Mouse (Mus musculus): ENCODE data around the gene B4galt2. TPM values are rescaled to one million over a fixed set of nuclear protein-coding genes. Genes with fewer than 3 reads are reported as not detected.
A peak's percentile ranks its signal among the peaks of the same experiment; 100 is the strongest.

Gene B4galt2
- total RNA-seq, 2 experiments from 2014 or later: 4.0 to 4.4 TPM

DNA sequence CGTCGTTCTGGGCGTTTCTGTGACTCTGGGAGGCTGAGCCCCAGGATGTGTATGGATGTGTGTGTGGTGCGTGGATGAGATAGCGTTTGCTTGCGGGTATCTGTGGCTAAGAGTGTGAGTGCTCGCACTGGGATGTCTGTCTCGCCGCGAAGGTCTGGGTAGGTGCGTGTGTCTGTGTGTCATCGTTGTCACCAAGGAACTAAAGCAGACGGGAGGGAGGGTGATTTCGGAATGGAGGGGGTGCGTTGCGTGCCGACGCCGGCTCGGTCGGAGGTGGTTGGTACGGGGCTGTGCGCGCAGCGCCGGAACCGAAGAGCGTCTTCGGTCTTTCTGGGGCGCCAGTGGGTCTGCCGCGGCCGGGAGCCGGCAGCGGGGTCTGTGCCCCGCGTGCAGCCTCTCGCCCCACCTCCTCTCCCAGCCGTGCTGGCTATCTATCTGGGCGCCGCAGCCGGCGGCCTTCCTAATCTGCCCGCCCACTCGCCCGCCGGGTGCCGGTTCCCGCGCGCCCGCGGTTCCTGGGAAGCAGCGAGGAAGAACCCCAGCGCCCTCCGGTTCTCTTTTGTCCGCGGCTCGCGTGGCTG lies 47.7 kb downstream of the B4galt2 start:
- peak in 1 of 2 experiments; percentile 35 for DNase-seq

- DNase-seq: peak; percentile 80 to 86
Measured at GRCm38 (mm10) chr4:117834845-117835530, 48.3 kb downstream of the B4galt2 start.

DNA sequence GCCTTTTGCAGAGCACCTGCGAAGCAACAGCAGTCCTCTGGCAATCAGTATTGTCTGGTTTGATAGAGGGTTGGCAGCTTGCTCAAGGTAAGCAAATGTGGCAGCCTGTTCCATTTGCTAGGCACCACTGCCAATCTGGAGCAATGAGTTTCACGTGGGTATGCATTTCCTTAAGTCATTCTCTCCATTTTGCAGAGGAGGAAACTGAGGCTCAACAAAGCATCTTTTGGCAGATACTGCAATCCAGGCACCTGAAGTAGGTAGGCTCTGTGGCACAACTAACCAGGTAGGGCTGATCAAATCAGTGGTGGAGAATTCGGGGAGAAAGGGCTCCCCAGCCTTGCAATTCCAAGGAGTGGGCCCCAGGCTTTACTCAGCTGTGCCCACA lies 48.8 kb downstream of the B4galt2 start, which contains the start of gene Slc6a9:
Gene Slc6a9, plus strand, starts transcription at position 50 of the 388 bp plus-strand sequence.
- no peak for DNase-seq

GRCm38 (mm10) chr4:117831920-117832691 lies 51.2 kb downstream of the B4galt2 start:
- DNase-seq: peak; percentile 51 to 64

DNA sequence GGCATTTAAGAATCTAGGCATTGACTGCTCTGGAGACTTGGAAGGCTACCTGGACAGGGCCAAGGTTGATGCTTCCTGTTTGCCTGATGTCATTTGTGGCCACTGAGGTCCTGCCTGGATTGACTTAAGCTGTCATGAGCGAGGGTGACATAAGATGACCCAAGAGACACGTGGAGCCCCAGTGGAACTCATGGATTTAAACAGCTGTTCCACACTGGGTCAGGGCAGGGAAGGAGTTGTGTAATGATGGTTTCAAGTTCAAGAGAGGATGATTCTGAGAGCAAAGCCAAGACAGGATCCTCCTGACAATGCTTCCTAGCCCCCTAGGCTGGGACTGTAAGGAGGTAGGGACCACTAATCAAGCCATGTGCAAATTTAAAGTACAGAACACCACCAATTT lies 51.8 kb downstream of the B4galt2 start:
- DNase-seq: peak; percentile 20 to 26

DNA sequence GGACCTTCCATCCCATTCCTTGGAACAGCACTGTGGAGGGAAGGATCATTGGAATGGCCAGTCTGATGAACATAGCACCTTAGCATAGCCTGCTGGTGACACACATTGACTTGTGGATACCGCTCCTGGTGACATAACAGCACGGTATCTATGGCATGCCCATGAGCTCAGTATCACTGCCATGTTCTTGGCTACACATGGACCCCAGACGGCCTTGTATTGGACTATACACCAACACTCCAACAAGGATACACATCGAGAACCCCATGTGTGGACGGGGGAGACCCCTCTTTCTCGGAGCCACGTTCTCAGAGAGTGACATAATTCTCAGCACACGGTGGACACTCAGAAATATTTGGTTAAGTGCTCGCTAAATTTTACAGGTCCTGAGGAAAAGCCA lies 52.5 kb downstream of the B4galt2 start:
- no peak for DNase-seq

DNA sequence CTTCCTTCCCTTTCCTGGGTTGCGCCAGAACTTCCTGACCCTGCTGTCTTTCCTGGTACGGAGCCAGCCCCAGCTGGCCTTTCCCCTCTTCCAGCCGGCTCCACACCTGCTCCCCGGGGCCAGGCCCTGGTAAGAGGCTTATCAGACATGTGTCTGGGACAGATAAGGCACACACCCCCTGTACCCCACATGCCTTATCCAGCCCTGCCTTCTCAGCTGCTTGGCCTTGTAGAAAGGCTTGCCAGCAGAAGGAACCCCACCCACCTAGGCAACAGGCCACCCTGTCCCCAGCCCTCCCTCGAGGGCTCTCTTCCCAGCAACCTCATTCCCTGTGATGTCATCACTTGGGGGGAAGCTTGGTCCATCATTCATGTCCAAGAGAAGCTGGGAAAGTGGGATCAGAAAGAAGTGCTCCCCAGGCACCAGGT lies 53.1 kb downstream of the B4galt2 start:
- peak; percentile 84 to 88 for DNase-seq

DNA sequence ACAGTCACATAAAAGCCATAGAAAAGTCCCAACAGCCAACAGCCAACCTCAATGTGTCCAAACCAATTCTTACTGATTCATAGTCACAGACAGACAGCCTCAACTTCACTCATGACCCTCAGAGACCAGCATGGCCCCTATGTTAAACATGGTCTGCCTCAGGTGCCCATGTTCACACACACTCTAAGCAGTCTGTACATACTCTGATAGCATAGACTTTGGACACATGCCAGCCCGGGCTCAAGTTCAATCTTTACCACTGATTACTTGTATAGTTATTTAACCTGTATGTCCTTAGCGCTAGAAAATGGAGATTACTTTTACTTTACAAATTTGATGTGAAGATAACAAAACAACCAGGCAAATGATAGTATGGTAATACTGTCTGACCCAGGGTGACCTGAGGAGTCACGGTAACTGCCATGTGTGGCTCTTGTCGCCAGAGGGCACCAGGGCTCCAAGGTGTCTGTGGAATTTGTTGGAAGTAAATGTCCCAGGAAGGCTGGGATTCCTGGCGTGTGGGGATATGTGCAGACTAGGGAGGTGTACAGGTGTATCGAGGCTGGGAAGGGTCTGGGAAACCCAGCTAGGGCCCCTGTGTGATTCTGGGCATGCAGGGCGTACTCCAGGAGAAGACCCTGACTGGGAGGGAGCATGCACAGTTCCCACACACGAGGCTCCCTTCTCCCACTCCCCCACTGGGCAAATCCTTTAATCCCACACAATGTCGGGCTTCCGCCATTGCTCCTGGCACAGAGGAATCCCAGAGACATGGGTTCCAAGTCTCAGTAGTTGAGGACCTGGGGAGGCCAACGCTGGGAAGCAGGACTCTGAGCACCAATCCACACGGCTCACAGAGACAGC lies 53.8 kb downstream of the B4galt2 start:
- DNase-seq: peak; percentile 70 to 89

DNA sequence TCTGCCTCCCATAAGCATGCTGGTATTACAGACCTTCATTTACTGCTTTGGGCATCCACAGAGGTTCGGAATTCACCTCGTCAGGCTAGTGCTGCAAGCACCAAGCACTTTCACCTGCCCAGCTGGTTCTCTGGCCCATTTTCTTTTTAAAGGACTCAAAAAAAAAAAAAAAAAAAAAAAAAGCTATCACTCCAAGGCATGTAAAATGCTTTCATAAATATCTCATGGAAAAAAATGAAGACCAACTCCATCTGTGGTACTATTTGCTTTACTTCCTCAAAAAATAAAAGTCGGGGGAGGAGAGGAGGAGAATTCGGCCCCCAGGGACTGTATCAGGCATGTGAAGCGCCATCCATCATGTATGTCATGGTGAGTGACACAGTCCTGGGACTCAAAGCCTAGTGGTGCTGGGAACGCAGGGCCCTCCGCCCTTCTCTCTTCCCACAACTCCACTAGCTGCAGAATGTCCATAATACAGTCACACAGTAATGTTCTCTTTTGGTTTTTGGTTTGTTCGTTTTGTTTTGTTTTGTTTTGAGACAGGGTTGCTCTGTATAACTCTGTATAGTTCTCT lies 54.6 kb downstream of the B4galt2 start:
- DNase-seq: no peak

Other genes with a start within 250 kb of the B4galt2 start
- gene Dmap1, start 201.2 kb downstream of the B4galt2 start, total RNA-seq (2021): 10 to 100 TPM; 19.9 to 20.1 TPM
- gene Gm12845, start 159.1 kb downstream of the B4galt2 start, total RNA-seq (2021): not detected
- gene Klf17, start 117.8 kb downstream of the B4galt2 start, total RNA-seq (2021): not detected
- 1 to 10 TPM; 1.7 to 2.1 TPM for gene Slc6a9, start 49.0 kb downstream of the B4galt2 start, total RNA-seq (2021)
- under 1 TPM; 0.30 to 0.64 TPM for gene Ccdc24, start 10.9 kb downstream of the B4galt2 start, total RNA-seq (2021)
- gene Atp6v0b, start 3.8 kb upstream of the B4galt2 start, total RNA-seq (2021): 100 to 1,000 TPM in 1 of 2 experiments, 10 to 100 TPM in 1; 96.3 to 121 TPM
- gene Dph2, start 8.5 kb upstream of the B4galt2 start, total RNA-seq (2021): 1 to 10 TPM; 3.8 TPM
- 10 to 100 TPM; 68.3 to 72.5 TPM for gene Ipo13, start 31.5 kb upstream of the B4galt2 start, total RNA-seq (2021)
- gene Artn, start 46.3 kb upstream of the B4galt2 start, total RNA-seq (2021): under 1 TPM in 1 of 2 experiments, not detected in 1; 0.33 TPM

Data from heart, adult 18-20 months (tissue).